Mouse (Mus musculus): ENCODE measurements around the gene Pnmt. TPM values are rescaled to one million over a fixed set of nuclear protein-coding genes. Genes with fewer than 3 reads are reported as not detected.

The Pnmt gene
- polyA plus RNA-seq, 1 experiment from 2014 or later: 0.37 TPM

GRCm38 (mm10) chr11:98395041-98395440 lies 8.8 kb downstream of the Pnmt start:
- H3K9ac ChIP-seq (ENCODE audit: low read length): peak overlapping the region; percentile 45
- 16% methylated on average over 4 of the region's 4 CpGs for WGBS

GRCm38 (mm10) chr11:98397946-98398345 lies 11.7 kb downstream of the Pnmt start:
- H3K27ac ChIP-seq (ENCODE audit: low read length): no peak overlapping the region
- no peaks in the 10 kb centered on the region for H3K27me3 ChIP-seq (ENCODE audit: control insufficient read depth, insufficient read depth, low read length)
- no peaks in the 10 kb centered on the region for H3K9me3 ChIP-seq (replicated peaks; ENCODE audit: control insufficient read depth, low read length)
- ATAC-seq (replicated peaks; ENCODE audit: extremely low read depth, insufficient read depth, low FRiP score): no peak
- no peak overlapping the region for H3K9ac ChIP-seq (ENCODE audit: low read length)
- no peaks in the 10 kb centered on the region for H3K36me3 ChIP-seq (ENCODE audit: control insufficient read depth, insufficient read depth)
- peaks cover 36% of the 10 kb centered on the region for H3K4me1 ChIP-seq (ENCODE audit: control insufficient read depth, insufficient read depth, low read length)
- 89% methylated on average over 7 of the region's 7 CpGs for WGBS
- no peak overlapping the region for H3K4me3 ChIP-seq (ENCODE audit: low read length)
- no peak overlapping the region for H3K4me2 ChIP-seq (ENCODE audit: low read depth, low read length)

More at GRCm38 (mm10) chr11:98395041-98395440, 8.8 kb downstream of the Pnmt start:
- H3K27ac ChIP-seq (ENCODE audit: low read length): peak overlapping the region; percentile 96
- no peak overlapping the region; the same call in 1 of the 2 replicates for H3K4me2 ChIP-seq (ENCODE audit: low read depth, low read length)
- ATAC-seq (replicated peaks; ENCODE audit: extremely low read depth, insufficient read depth, low FRiP score): peak; percentile 42
- no peaks in the 10 kb centered on the region for H3K36me3 ChIP-seq (ENCODE audit: control insufficient read depth, insufficient read depth)
- H3K9me3 ChIP-seq (replicated peaks; ENCODE audit: control insufficient read depth, low read length): no peaks in the 10 kb centered on the region
- H3K27me3 ChIP-seq (ENCODE audit: control insufficient read depth, insufficient read depth, low read length): no peaks in the 10 kb centered on the region; the same call in 1 of the 2 replicates
- H3K4me1 ChIP-seq (ENCODE audit: control insufficient read depth, insufficient read depth, low read length): peaks cover 46% of the 10 kb centered on the region
- no peak overlapping the region for H3K4me3 ChIP-seq (ENCODE audit: low read length)

GRCm38 (mm10) chr11:98400161-98400726 lies 14.0 kb downstream of the Pnmt start, which contains the start of gene Pgap3:
TSS of gene Pgap3 (minus strand) at chr11:98400490.
- peak; percentile 85 for ATAC-seq (replicated peaks; ENCODE audit: extremely low read depth, insufficient read depth, low FRiP score)
- Histone ChIP-seq H3K9ac (ENCODE audit: low read length) (peak within 1 kb of the TSS; percentile 86), H3K27me3 (ENCODE audit: control insufficient read depth, insufficient read depth, low read length) (peaks cover 2% of the 10 kb centered on the region; the same call in 1 of the 2 replicates), H3K4me3 (ENCODE audit: low read length) (peak within 1 kb of the TSS; percentile 84), H3K4me2 (ENCODE audit: low read depth, low read length) (peak within 1 kb of the TSS; percentile 82), H3K4me1 (ENCODE audit: control insufficient read depth, insufficient read depth, low read length) (peaks cover 15% of the 10 kb centered on the region), H3K9me3 (replicated peaks; ENCODE audit: control insufficient read depth, low read length) (no peaks in the 10 kb centered on the region), H3K27ac (ENCODE audit: low read length) (peak within 1 kb of the TSS; percentile 97), H3K36me3 (ENCODE audit: control insufficient read depth, insufficient read depth) (no peaks in the 10 kb centered on the region)
- WGBS: under 1% methylated on average over 40 of the region's 40 CpGs

- peaks cover 13% of the 10 kb centered on the region for H3K4me1 ChIP-seq (ENCODE audit: control insufficient read depth, insufficient read depth, low read length)
- WGBS: 53% methylated on average over 3 of the region's 3 CpGs
- peak overlapping the region; percentile 84 for H3K4me3 ChIP-seq (ENCODE audit: low read length)
- H3K9ac ChIP-seq (ENCODE audit: low read length): peak overlapping the region; percentile 86
- H3K27me3 ChIP-seq (ENCODE audit: control insufficient read depth, insufficient read depth, low read length): peaks cover 2% of the 10 kb centered on the region; the same call in 1 of the 2 replicates
- no peaks in the 10 kb centered on the region for H3K36me3 ChIP-seq (ENCODE audit: control insufficient read depth, insufficient read depth)
- H3K9me3 ChIP-seq (replicated peaks; ENCODE audit: control insufficient read depth, low read length): no peaks in the 10 kb centered on the region
- no peak for ATAC-seq (replicated peaks; ENCODE audit: extremely low read depth, insufficient read depth, low FRiP score)
- H3K4me2 ChIP-seq (ENCODE audit: low read depth, low read length): peak overlapping the region; percentile 82
- peak overlapping the region; percentile 97 for H3K27ac ChIP-seq (ENCODE audit: low read length)
These were observed 14.6 kb downstream of the Pnmt start for GRCm38 (mm10) chr11:98400816-98401215.

GRCm38 (mm10) chr11:98406621-98407020 lies 20.4 kb downstream of the Pnmt start:
- Histone ChIP-seq H3K27ac (ENCODE audit: low read length) (no peak overlapping the region), H3K4me1 (ENCODE audit: control insufficient read depth, insufficient read depth, low read length) (peaks cover 20% of the 10 kb centered on the region), H3K9me3 (replicated peaks; ENCODE audit: control insufficient read depth, low read length) (no peaks in the 10 kb centered on the region), H3K9ac (ENCODE audit: low read length) (no peak overlapping the region), H3K36me3 (ENCODE audit: control insufficient read depth, insufficient read depth) (no peaks in the 10 kb centered on the region), H3K4me3 (ENCODE audit: low read length) (no peak overlapping the region), H3K4me2 (ENCODE audit: low read depth, low read length) (no peak overlapping the region), H3K27me3 (ENCODE audit: control insufficient read depth, insufficient read depth, low read length) (peaks cover 2% of the 10 kb centered on the region; the same call in 1 of the 2 replicates)
- ATAC-seq (replicated peaks; ENCODE audit: extremely low read depth, insufficient read depth, low FRiP score): no peak
- WGBS: 77% methylated on average over 6 of the region's 6 CpGs

GRCm38 (mm10) chr11:98408872-98409271 lies 22.6 kb downstream of the Pnmt start:
- Histone ChIP-seq H3K4me2 (ENCODE audit: low read depth, low read length) (peak overlapping the region; percentile 52), H3K27me3 (ENCODE audit: control insufficient read depth, insufficient read depth, low read length) (peaks cover 2% of the 10 kb centered on the region; the same call in 1 of the 2 replicates), H3K27ac (ENCODE audit: low read length) (peak overlapping the region; percentile 55), H3K4me3 (ENCODE audit: low read length) (no peak overlapping the region), H3K4me1 (ENCODE audit: control insufficient read depth, insufficient read depth, low read length) (peaks cover 27% of the 10 kb centered on the region), H3K9me3 (replicated peaks; ENCODE audit: control insufficient read depth, low read length) (no peaks in the 10 kb centered on the region), H3K36me3 (ENCODE audit: control insufficient read depth, insufficient read depth) (no peaks in the 10 kb centered on the region), H3K9ac (ENCODE audit: low read length) (peak overlapping the region; percentile 54; the same call in 1 of the 2 replicates)
- no peak for ATAC-seq (replicated peaks; ENCODE audit: extremely low read depth, insufficient read depth, low FRiP score)
- 65% methylated on average over 8 of the region's 8 CpGs for WGBS

- Histone ChIP-seq H3K36me3 (ENCODE audit: control insufficient read depth, insufficient read depth) (no peaks in the 10 kb centered on the region), H3K4me1 (ENCODE audit: control insufficient read depth, insufficient read depth, low read length) (peaks cover 32% of the 10 kb centered on the region), H3K27ac (ENCODE audit: low read length) (peak overlapping the region; percentile 55), H3K4me3 (ENCODE audit: low read length) (peak overlapping the region; percentile 4; the same call in 1 of the 2 replicates), H3K9ac (ENCODE audit: low read length) (peak overlapping the region; percentile 54), H3K4me2 (ENCODE audit: low read depth, low read length) (peak overlapping the region; percentile 52), H3K27me3 (ENCODE audit: control insufficient read depth, insufficient read depth, low read length) (peaks cover 2% of the 10 kb centered on the region; the same call in 1 of the 2 replicates), H3K9me3 (replicated peaks; ENCODE audit: control insufficient read depth, low read length) (no peaks in the 10 kb centered on the region)
- peak; percentile 46; the same call in 1 of the 2 replicates for ATAC-seq (replicated peaks; ENCODE audit: extremely low read depth, insufficient read depth, low FRiP score)
- 8% methylated on average over 9 of the region's 10 CpGs for WGBS
These were observed 23.1 kb downstream of the Pnmt start for GRCm38 (mm10) chr11:98409341-98409822.

GRCm38 (mm10) chr11:98412273-98412796 lies 26.1 kb downstream of the Pnmt start, which contains the start of gene Erbb2:
TSS of gene Erbb2 (plus strand) at chr11:98412470.
- Histone ChIP-seq H3K27ac (ENCODE audit: low read length) (peak within 1 kb of the TSS; percentile 97), H3K36me3 (ENCODE audit: control insufficient read depth, insufficient read depth) (no peaks in the 10 kb centered on the region), H3K9ac (ENCODE audit: low read length) (peak within 1 kb of the TSS; percentile 99), H3K27me3 (ENCODE audit: control insufficient read depth, insufficient read depth, low read length) (no peaks in the 10 kb centered on the region), H3K4me3 (ENCODE audit: low read length) (peak within 1 kb of the TSS; percentile 99), H3K4me2 (ENCODE audit: low read depth, low read length) (peak within 1 kb of the TSS; percentile 82), H3K4me1 (ENCODE audit: control insufficient read depth, insufficient read depth, low read length) (peaks cover 59% of the 10 kb centered on the region), H3K9me3 (replicated peaks; ENCODE audit: control insufficient read depth, low read length) (no peaks in the 10 kb centered on the region)
- ATAC-seq (replicated peaks; ENCODE audit: extremely low read depth, insufficient read depth, low FRiP score): peak; percentile 88
- WGBS: under 1% methylated on average over 49 of the region's 49 CpGs

GRCm38 (mm10) chr11:98412797-98413301 lies 26.6 kb downstream of the Pnmt start:
- H3K27ac ChIP-seq (ENCODE audit: low read length): peak overlapping the region; percentile 97
- H3K9me3 ChIP-seq (replicated peaks; ENCODE audit: control insufficient read depth, low read length): no peaks in the 10 kb centered on the region
- peak overlapping the region; percentile 99 for H3K9ac ChIP-seq (ENCODE audit: low read length)
- no peaks in the 10 kb centered on the region for H3K36me3 ChIP-seq (ENCODE audit: control insufficient read depth, insufficient read depth)
- peak overlapping the region; percentile 99 for H3K4me3 ChIP-seq (ENCODE audit: low read length)
- peak; percentile 40 for ATAC-seq (replicated peaks; ENCODE audit: extremely low read depth, insufficient read depth, low FRiP score)
- no peaks in the 10 kb centered on the region for H3K27me3 ChIP-seq (ENCODE audit: control insufficient read depth, insufficient read depth, low read length)
- H3K4me1 ChIP-seq (ENCODE audit: control insufficient read depth, insufficient read depth, low read length): peaks cover 62% of the 10 kb centered on the region
- under 1% methylated on average over 39 of the region's 40 CpGs for WGBS
- peak overlapping the region; percentile 82 for H3K4me2 ChIP-seq (ENCODE audit: low read depth, low read length)
